Mouse (Mus musculus) forebrain, embryonic 15.5 days (tissue): ENCODE results near the gene Pcgf2. TPM values are rescaled to one million over a fixed set of nuclear protein-coding genes. Genes with fewer than 3 reads are reported as not detected.
"Not testable (repeated sequence)": the region's sequence is repeated elsewhere in the genome, so short reads cannot be mapped to it uniquely, and the experiment has no call there.

Experiments
- ATAC-seq: fragments of 200-750 bp; cut with Nextera tagmentation; replicated peaks from 2 replicates; pipeline ENCODE4 v1.8.0; 2017; ENCODE audit warnings: mild to moderate bottlenecking, moderate TSS enrichment, moderate library complexity
- H3K27ac ChIP-seq: fragments of 300-500 bp; sonication (generic); replicated peaks from 2 replicates; pipeline ENCODE4 v1.5.1; 2015; ENCODE audit warnings: mild to moderate bottlenecking, inconsistent platforms
- H3K27me3 ChIP-seq: fragments of 300-500 bp; sonication (generic); 2 replicates; pipeline ENCODE4 v1.6.1; 2015; ENCODE audit warnings: inconsistent platforms
- H3K36me3 ChIP-seq: fragments of 300-500 bp; sonication (generic); 2 replicates; pipeline ENCODE4 v1.6.1; 2015; ENCODE audit warnings: mild to moderate bottlenecking, inconsistent platforms
- H3K4me1 ChIP-seq: fragments of 300-500 bp; sonication (generic); 2 replicates; pipeline ENCODE4 v1.6.1; 2015; ENCODE audit warnings: inconsistent platforms
- H3K4me2 ChIP-seq: fragments of 300-500 bp; sonication (generic); replicated peaks from 2 replicates; pipeline ENCODE4 v1.6.1; 2015; ENCODE audit warnings: mild to moderate bottlenecking, inconsistent platforms
- H3K4me3 ChIP-seq: fragments of 300-500 bp; sonication (generic); 2 replicates; pipeline ENCODE4 v1.5.1; 2015; ENCODE audit warnings: mild to moderate bottlenecking, inconsistent platforms
- H3K9ac ChIP-seq: fragments of 300-500 bp; sonication (generic); replicated peaks from 2 replicates; pipeline ENCODE4 v1.6.1; 2015; ENCODE audit warnings: mild to moderate bottlenecking, inconsistent platforms
- H3K9me3 ChIP-seq: fragments of 300-500 bp; sonication (generic); 2 replicates; pipeline ENCODE4 v1.6.1; 2016; ENCODE audit warnings: inconsistent platforms
- WGBS: fragments of 180-500 bp; shearing (Covaris S2); methylation state at CpG from one replicate; pipeline ENCODE4 v1.1.7; 2015; ENCODE audit warnings: mixed read lengths; 5-methylcytosine and 5-hydroxymethylcytosine counted together
- microRNA-seq: library from miRNA; unstranded; fragments of <30 nt; microRNA quantifications from one replicate; pipeline ENCODE4, GENCODE M21; 2016
- polyA plus RNA-seq: library from polyadenylated mRNA; unstranded; fragments of >200 nt; fragmentation: Nextera tagmentation; extraction: Ambion mirVana; gene quantifications from 2 replicates; pipeline ENCODE4 v1.2.1, GENCODE M21; 2015

The Pcgf2 gene
- polyA plus RNA-seq, 1 experiment from 2014 or later, result 18.8 TPM

DNA sequence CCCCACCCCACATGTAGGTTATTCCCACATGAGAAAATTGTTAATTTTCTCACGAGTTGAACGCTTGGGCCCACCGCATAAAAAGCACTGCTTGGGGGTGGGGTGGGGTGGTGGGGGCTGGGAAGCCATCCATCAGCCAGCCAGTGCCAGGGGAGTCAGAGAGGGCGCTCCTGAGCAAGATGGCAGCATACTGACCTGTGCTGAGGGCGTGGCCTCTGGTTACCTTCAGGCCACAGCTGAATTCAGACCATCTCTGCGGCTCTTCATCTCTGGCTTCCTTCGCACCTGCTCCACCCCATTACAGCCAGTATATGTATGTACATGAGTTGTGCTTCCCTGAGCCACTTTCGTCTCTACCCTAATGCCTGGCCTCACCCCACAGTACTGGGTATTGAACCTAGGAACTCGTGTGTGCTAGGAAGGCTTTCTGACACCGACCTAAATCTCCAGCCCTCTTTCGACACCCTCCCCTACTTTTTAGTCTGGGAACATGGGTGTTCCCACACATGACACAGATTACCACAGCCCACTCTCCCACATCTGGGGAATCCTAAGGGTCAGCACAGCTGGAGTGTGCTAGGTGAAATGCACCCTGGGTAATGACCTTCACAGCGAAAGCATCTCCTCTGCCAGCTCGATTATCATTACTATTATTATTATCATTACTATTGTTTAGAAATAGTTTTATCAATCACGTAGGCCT lies 43.9 kb downstream of the Pcgf2 start:
- 73% methylated on average over 14 of the region's 14 CpGs for WGBS
- no peak overlapping the region for H3K27ac ChIP-seq

DNA sequence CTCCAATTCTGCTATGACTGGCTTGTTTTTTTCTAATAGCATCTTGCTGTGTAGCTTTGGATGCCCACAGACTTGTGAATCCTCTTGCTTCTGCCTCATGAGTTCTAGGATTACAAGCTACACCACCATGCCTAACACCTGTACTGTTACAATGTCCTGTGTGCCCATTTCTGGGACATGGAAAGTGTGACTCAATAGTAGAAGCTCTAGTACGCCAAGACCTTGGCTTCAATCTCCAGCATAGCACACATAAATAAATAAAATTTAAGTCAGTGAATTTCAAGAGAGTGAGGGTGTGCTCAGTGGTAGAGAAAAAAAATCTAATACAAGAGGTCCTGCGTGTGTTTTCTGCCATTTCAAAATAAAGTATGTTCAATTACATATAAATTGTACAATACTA lies 46.1 kb downstream of the Pcgf2 start:
- Histone ChIP-seq H3K27me3 (no peaks in the 10 kb centered on the region), H3K9ac (no peak overlapping the region), H3K4me3 (no peak overlapping the region), H3K27ac (no peak overlapping the region), H3K36me3 (no peaks in the 10 kb centered on the region), H3K9me3 (no peaks in the 10 kb centered on the region), H3K4me1 (peaks cover 6% of the 10 kb centered on the region), H3K4me2 (no peak overlapping the region)
- 95% methylated on average over 2 of the region's 2 CpGs for WGBS
- ATAC-seq, result no peak

More for the DNA sequence above, 43.9 kb downstream of the Pcgf2 start:
- H3K9me3 ChIP-seq, result no peaks in the 10 kb centered on the region
- no peak overlapping the region for H3K4me3 ChIP-seq
- H3K36me3 ChIP-seq, result no peaks in the 10 kb centered on the region
- no peak for ATAC-seq
- H3K27me3 ChIP-seq, result peaks cover 5% of the 10 kb centered on the region; the same call in 1 of the 2 replicates
- no peak overlapping the region for H3K4me2 ChIP-seq
- peaks cover 18% of the 10 kb centered on the region for H3K4me1 ChIP-seq
- no peak overlapping the region for H3K9ac ChIP-seq

DNA sequence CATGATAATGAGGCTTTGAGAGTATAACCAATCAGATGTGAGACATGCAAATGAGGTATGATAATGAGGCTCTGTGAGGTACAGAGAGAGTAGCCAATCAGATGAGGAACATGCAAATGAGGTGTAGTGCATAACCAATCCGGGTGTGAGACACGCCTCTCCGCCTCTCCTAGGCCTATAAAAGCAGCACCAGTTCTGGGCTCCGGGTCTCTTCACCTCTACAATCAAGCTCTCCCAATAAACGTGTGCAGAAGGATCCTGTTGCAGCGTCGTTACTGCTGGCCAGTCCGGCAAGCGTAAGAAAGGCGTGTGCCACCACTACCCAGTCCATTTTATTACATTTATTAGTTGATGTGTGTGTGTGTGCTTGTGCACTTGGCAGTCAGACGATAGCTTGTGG lies 46.9 kb downstream of the Pcgf2 start:
- H3K36me3 ChIP-seq, H3K9me3 ChIP-seq, H3K27ac ChIP-seq, ATAC-seq, H3K4me3 ChIP-seq, H3K9ac ChIP-seq, H3K4me2 ChIP-seq, H3K4me1 ChIP-seq, H3K27me3 ChIP-seq: not testable (repeated sequence)
- WGBS, result 93% methylated on average over 11 of the region's 11 CpGs

DNA sequence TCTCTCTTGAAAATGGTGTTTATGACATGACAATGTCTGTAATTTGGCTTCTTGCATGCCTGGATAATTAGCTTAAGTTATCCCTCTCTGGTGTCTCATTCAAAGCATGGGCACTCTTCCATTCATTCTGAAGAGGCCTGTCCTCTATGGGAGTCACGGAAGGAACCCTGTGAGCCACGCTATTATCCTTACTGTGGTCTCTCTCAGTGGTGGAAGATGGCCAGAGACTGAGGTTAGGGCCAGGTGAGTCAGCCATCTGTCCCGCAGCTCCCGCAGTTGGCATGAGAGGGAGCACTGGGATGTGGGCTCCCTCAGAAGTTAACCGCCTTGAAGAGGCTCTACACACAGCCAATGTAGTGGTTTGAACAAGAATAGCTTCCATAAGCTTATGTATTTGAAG lies 50.0 kb downstream of the Pcgf2 start:
- ATAC-seq, result no peak

DNA sequence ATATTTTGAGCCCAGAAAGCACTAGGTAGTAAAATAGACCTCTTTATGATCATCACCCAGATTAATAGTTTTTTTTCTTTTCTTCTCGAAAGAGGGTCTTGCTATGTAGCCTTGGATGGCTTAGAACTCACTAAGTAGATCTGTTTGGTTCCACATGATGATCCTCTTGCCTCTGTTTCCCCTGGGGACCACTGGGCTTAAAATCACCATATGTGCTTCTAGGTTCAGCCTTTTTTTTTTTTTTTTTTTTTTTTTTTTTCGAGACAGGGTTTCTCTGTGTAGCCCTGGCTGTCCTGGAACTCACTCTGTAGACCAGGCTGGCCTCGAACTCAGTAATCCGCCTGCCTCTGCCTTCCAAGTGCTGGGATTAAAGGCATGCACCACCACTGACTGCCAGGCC lies 51.8 kb downstream of the Pcgf2 start:
- not testable (repeated sequence) for ATAC-seq, H3K36me3 ChIP-seq, H3K9ac ChIP-seq, H3K27me3 ChIP-seq, H3K4me3 ChIP-seq, H3K9me3 ChIP-seq, H3K4me2 ChIP-seq, H3K27ac ChIP-seq, H3K4me1 ChIP-seq
- 78% methylated on average over 4 of the region's 4 CpGs for WGBS

More for the DNA sequence above, 50.0 kb downstream of the Pcgf2 start:
- Histone ChIP-seq H3K4me1 (0 out of 2 replicates have a peak, but pooled peaks cover 3% of the 10 kb centered on the region), H3K9ac (no peak overlapping the region), H3K4me2 (no peak overlapping the region), H3K9me3 (no peaks in the 10 kb centered on the region), H3K36me3 (no peaks in the 10 kb centered on the region), H3K27ac (no peak overlapping the region), H3K27me3 (no peaks in the 10 kb centered on the region), H3K4me3 (no peak overlapping the region)
- WGBS, result 41% methylated on average over 5 of the region's 5 CpGs

DNA sequence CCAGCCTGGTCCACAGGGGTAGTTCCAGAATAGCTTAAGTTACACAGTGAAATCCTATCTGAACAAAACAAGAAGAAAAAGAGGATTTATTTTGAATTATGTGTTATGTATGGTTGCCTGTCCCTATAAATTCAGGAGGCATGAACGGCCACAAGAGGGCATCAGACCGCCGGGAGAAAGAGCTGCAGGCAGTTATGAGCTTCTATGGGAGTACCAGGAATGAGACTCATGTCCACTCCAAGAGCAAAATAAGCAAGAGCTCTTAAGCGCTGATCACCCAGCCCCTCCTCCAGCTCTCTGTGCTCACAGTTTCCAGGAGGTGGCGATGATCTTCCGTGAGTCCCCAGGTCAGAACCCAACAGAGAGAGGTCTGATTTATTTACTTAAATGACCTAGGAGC lies 55.5 kb downstream of the Pcgf2 start:
- Histone ChIP-seq H3K9me3 (no peaks in the 10 kb centered on the region), H3K36me3 (no peaks in the 10 kb centered on the region), H3K4me3 (no peak overlapping the region), H3K27ac (no peak overlapping the region), H3K27me3 (no peaks in the 10 kb centered on the region), H3K4me1 (no peaks in the 10 kb centered on the region), H3K4me2 (no peak overlapping the region), H3K9ac (no peak overlapping the region)
- no peak for ATAC-seq
- WGBS, result 6% methylated on average over 6 of the region's 6 CpGs

DNA sequence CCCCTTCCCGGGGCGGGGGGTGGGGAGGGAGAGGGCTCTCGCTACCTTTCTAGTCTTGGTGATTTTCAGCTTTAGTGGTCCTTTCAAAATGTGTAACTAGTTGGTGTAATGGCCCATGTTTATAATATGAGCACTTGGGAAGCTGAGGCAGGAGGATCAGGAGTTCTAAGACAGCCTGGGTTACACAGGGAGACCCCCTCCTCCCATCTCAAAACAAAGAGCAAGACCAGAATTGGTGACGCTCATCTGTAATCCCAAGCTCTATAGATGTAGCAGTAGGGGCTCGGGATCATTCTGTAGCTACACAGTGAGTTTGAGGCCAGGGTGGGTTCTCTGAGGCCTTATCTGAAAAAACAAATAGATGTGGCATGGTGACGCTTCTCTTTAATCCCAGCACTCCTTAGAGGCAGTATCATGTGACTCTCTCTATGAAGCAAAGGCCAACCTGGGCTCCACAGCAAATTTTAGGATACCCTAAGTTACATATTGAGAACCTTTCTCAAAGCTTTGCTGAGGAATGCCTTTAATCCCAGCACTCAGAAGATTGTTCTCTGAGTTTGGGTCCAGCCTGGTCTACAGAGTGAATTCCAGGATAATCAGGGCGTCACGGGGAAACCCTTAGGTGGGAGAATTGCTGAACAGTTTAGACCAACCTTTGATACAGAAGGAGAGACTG lies 56.8 kb downstream of the Pcgf2 start:
- Histone ChIP-seq H3K4me2 (no peak overlapping the region), H3K4me1 (no peaks in the 10 kb centered on the region), H3K9me3 (no peaks in the 10 kb centered on the region), H3K9ac (no peak overlapping the region), H3K36me3 (no peaks in the 10 kb centered on the region), H3K27me3 (no peaks in the 10 kb centered on the region), H3K27ac (no peak overlapping the region), H3K4me3 (no peak overlapping the region)
- WGBS, result 81% methylated on average over 8 of the region's 8 CpGs
- ATAC-seq, result no peak

DNA sequence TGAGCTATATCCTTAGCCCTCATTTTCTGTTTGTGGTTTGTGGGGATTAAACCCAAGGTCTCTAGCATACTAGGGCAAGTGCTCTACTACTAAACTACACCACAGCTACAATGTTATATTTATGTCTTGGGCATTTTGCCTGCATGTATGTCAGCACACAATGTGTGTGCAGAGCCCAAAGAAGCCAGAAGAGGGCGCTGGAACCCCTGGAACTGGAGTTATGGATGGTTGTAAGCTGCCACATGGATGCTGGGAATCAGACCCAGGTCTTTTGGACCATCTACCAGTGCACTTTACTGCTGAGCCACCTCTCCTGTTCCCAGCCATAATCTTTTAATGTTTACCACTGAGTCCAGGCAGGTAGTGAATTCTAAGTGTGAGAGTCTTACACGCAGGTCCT lies 57.6 kb downstream of the Pcgf2 start:
- WGBS, result 52% methylated on average over 2 of the region's 2 CpGs
- Histone ChIP-seq H3K4me3 (no peak overlapping the region), H3K4me1 (no peaks in the 10 kb centered on the region), H3K4me2 (no peak overlapping the region), H3K27me3 (no peaks in the 10 kb centered on the region), H3K27ac (no peak overlapping the region), H3K9ac (no peak overlapping the region), H3K36me3 (no peaks in the 10 kb centered on the region), H3K9me3 (no peaks in the 10 kb centered on the region)
- ATAC-seq, result no peak

DNA sequence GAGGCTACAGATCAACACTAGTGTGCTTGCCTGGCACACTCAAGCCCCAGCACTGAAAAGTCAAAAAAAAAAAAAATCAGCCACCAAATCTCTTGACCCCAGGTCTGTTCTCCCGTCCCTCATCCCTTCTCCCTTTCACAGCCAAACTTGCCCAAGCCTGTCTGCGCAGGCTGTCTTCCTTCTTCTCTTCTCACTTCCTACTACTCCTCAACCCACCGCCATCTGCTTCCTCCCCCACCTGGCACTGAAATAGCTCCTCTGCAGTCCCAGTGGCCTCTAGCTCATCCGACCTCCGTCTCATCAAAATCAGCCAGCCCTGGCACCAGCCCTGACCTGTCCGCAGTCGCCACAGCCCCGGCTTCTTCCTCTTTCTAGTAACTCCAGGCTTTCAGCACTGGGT lies 58.6 kb downstream of the Pcgf2 start:
- no peak for ATAC-seq
- Histone ChIP-seq H3K9me3 (no peaks in the 10 kb centered on the region), H3K4me3 (no peak overlapping the region), H3K27ac (no peak overlapping the region), H3K27me3 (no peaks in the 10 kb centered on the region), H3K4me2 (no peak overlapping the region), H3K4me1 (no peaks in the 10 kb centered on the region), H3K9ac (no peak overlapping the region), H3K36me3 (no peaks in the 10 kb centered on the region)
- 69% methylated on average over 8 of the region's 8 CpGs for WGBS

Small RNA genes within 50 kb of the gene (microRNA-seq; reads per million reads assigned to microRNA genes)
- gene Gm24158, result not detected
- not detected for gene Mir6927
- gene Mir8102, result 0.66 reads per million

Other genes starting within 250 kb of the Pcgf2 start
- gene 4933428G20Rik, start 200.2 kb downstream of the Pcgf2 start, polyA plus RNA-seq, result 1.0 and 1.1 TPM in 2 replicates
- gene Srcin1, start 124.3 kb downstream of the Pcgf2 start, polyA plus RNA-seq, result 10.8 and 11.6 TPM in 2 replicates
- gene Epop, start 70.8 kb downstream of the Pcgf2 start, polyA plus RNA-seq, result 4.6 and 5.8 TPM in 2 replicates
- 4.3 and 4.7 TPM in 2 replicates for gene Mllt6, start 37.1 kb downstream of the Pcgf2 start, polyA plus RNA-seq
- gene Cisd3, start 14.7 kb downstream of the Pcgf2 start, polyA plus RNA-seq, result 17.4 and 19.5 TPM in 2 replicates
- 460 and 475 TPM in 2 replicates for gene Psmb3, start 2.9 kb upstream of the Pcgf2 start, polyA plus RNA-seq
- gene Pip4k2b, start 44.2 kb upstream of the Pcgf2 start, polyA plus RNA-seq, result 4.1 and 4.8 TPM in 2 replicates
- gene Cwc25, start 66.1 kb upstream of the Pcgf2 start, polyA plus RNA-seq, result 18.0 and 18.6 TPM in 2 replicates
- gene 1700001P01Rik, start 75.4 kb upstream of the Pcgf2 start, polyA plus RNA-seq, result 0.39 and 0.75 TPM in 2 replicates
- 327 and 370 TPM in 2 replicates for gene Rpl23, start 81.9 kb upstream of the Pcgf2 start, polyA plus RNA-seq
- gene Lasp1, start 98.5 kb upstream of the Pcgf2 start, polyA plus RNA-seq, result 129 and 132 TPM in 2 replicates
- gene B230217C12Rik, start 140.3 kb upstream of the Pcgf2 start, polyA plus RNA-seq, result 17.8 and 21.0 TPM in 2 replicates
- 0.67 and 1.0 TPM in 2 replicates for gene Fbxo47, start 183.7 kb upstream of the Pcgf2 start, polyA plus RNA-seq